Mouse (Mus musculus): ENCODE results near the gene Grk2.
"Not testable (repeated sequence)": the region's sequence is repeated elsewhere in the genome, so short reads cannot be mapped to it uniquely, and the experiment has no call there.

GRCm38 (mm10) chr19:4248683-4249082, 57.3 kb downstream of the Grk2 start:
- TF ChIP-seq CTCF, POLR2A (IDR thresholded peaks at IDR 0.05; ENCODE audit: insufficient read depth, low read depth, low read length): not testable (repeated sequence)

All from olfactory bulb, adult 2 months (tissue).